Mouse (Mus musculus) stomach, embryonic 14.5 days (tissue): Measurements from ENCODE around the gene Best1. TPM values are rescaled to one million over a fixed set of nuclear protein-coding genes. Genes with fewer than 3 reads are reported as not detected.
A peak's percentile ranks its signal among the peaks of the same experiment; 100 is the strongest.

ENCODE experiments used
- ATAC-seq: fragments of 200-750 bp; cut with Nextera tagmentation; 2 replicates; pipeline ENCODE4 v1.8.0; 2017; ENCODE audit warnings: low read depth, moderate TSS enrichment; ENCODE audit not compliant: insufficient number of reproducible peaks, insufficient read depth, low FRiP score
- H3K27ac ChIP-seq: fragments of 300-500 bp; sonication (generic); 2 replicates; pipeline ENCODE4 v1.5.1; 2014; ENCODE audit warnings: mild to moderate bottlenecking, low read length, moderate library complexity, mixed read lengths
- H3K27me3 ChIP-seq: fragments of 300-500 bp; sonication (generic); 2 replicates; pipeline ENCODE4 v1.6.1; 2014; ENCODE audit warnings: low read length, control low read depth, mixed read lengths; ENCODE audit not compliant: control insufficient read depth, insufficient read depth
- H3K36me3 ChIP-seq: fragments of 300-500 bp; sonication (generic); 2 replicates; pipeline ENCODE4 v1.6.1; 2014; ENCODE audit warnings: mild to moderate bottlenecking, control low read depth, low read length, moderate library complexity, mixed read lengths; ENCODE audit not compliant: control insufficient read depth, insufficient read depth
- H3K4me1 ChIP-seq: fragments of 300-500 bp; sonication (generic); 2 replicates; pipeline ENCODE4 v1.6.1; 2014; ENCODE audit warnings: low read length, control low read depth, mixed read lengths; ENCODE audit not compliant: control insufficient read depth, insufficient read depth
- H3K4me2 ChIP-seq: fragments of 300-500 bp; sonication (generic); replicated peaks from 2 replicates; pipeline ENCODE4 v1.6.1; 2014; ENCODE audit warnings: low read depth, low read length, control low read depth
- H3K4me3 ChIP-seq: fragments of 300-500 bp; sonication (generic); 2 replicates; pipeline ENCODE4 v1.5.1; 2014; ENCODE audit warnings: low read depth, low read length, control low read depth
- H3K9ac ChIP-seq: fragments of 300-500 bp; sonication (generic); replicated peaks from 2 replicates; pipeline ENCODE4 v1.6.1; 2014; ENCODE audit warnings: low read depth, mild to moderate bottlenecking, control low read depth, low read length, moderate library complexity, mixed read lengths
- H3K9me3 ChIP-seq: fragments of 300-500 bp; sonication (generic); 2 replicates; pipeline ENCODE4 v1.6.1; 2016; ENCODE audit warnings: low read depth, low read length, control low read depth; ENCODE audit not compliant: control insufficient read depth
- WGBS: fragments of 180-500 bp; shearing (Covaris S2); extraction: QIAGEN DNeasy Blood & Tissue Kit; methylation state at CpG from one replicate; pipeline ENCODE4 v1.1.7; 2014; 5-methylcytosine and 5-hydroxymethylcytosine counted together
- polyA plus RNA-seq: library from polyadenylated mRNA; unstranded; fragments of >200 nt; fragmentation: Nextera tagmentation; extraction: Ambion mirVana; gene quantifications from 2 replicates; pipeline ENCODE4 v1.2.1, GENCODE M21; 2014

Gene Best1
- polyA plus RNA-seq = 0.35 and 0.72 TPM in 2 replicates

- Histone ChIP-seq H3K27ac (no peak within 1 kb of the TSS), H3K4me3 (no peak within 1 kb of the TSS), H3K4me2 (no peak within 1 kb of the TSS), H3K36me3 (no peaks in the 10 kb centered on the region), H3K9ac (no peak within 1 kb of the TSS), H3K9me3 (no peaks in the 10 kb centered on the region), H3K4me1 (no peaks in the 10 kb centered on the region), H3K27me3 (no peaks in the 10 kb centered on the region)
- 81% methylated on average over 7 of the region's 7 CpGs for WGBS
- ATAC-seq = no peak
Observed at GRCm38 (mm10) chr19:10001206-10001969, at the start of gene Best1, which contains the start of gene Rab3il1. Gene Best1, minus strand, starts transcription at chr19:10001633. Gene Rab3il1, plus strand, starts transcription at chr19:10001669.

GRCm38 (mm10) chr19:10050438-10050837, 49.0 kb upstream of the Best1 start:
- no peak overlapping the region for H3K9ac ChIP-seq
- H3K4me2 ChIP-seq = no peak overlapping the region
- H3K4me3 ChIP-seq = no peak overlapping the region
- 52% methylated on average over 2 of the region's 2 CpGs for WGBS
- H3K36me3 ChIP-seq = peaks cover under 1% of the 10 kb centered on the region; the same call in 1 of the 2 replicates
- no peaks in the 10 kb centered on the region for H3K9me3 ChIP-seq
- no peaks in the 10 kb centered on the region for H3K27me3 ChIP-seq
- H3K4me1 ChIP-seq = no peaks in the 10 kb centered on the region
- no peak for ATAC-seq
- no peak overlapping the region for H3K27ac ChIP-seq

- no peaks in the 10 kb centered on the region for H3K27me3 ChIP-seq
- no peaks in the 10 kb centered on the region for H3K36me3 ChIP-seq
- no peak overlapping the region for H3K4me2 ChIP-seq
- no peak overlapping the region for H3K4me3 ChIP-seq
- no peak overlapping the region for H3K9ac ChIP-seq
- no peaks in the 10 kb centered on the region for H3K4me1 ChIP-seq
- no peak for ATAC-seq
- no peaks in the 10 kb centered on the region for H3K9me3 ChIP-seq
- H3K27ac ChIP-seq = no peak overlapping the region
Observed at GRCm38 (mm10) chr19:10049533-10049932, 48.1 kb upstream of the Best1 start.

GRCm38 (mm10) chr19:10046983-10047382, 45.5 kb upstream of the Best1 start:
- H3K4me3 ChIP-seq = no peak overlapping the region
- 40% methylated on average over 3 of the region's 3 CpGs for WGBS
- no peak overlapping the region for H3K27ac ChIP-seq
- no peaks in the 10 kb centered on the region for H3K27me3 ChIP-seq
- peaks cover 8% of the 10 kb centered on the region; the same call in 1 of the 2 replicates for H3K4me1 ChIP-seq
- ATAC-seq = no peak
- H3K4me2 ChIP-seq = no peak overlapping the region
- no peaks in the 10 kb centered on the region for H3K9me3 ChIP-seq
- no peak overlapping the region for H3K9ac ChIP-seq
- no peaks in the 10 kb centered on the region for H3K36me3 ChIP-seq

GRCm38 (mm10) chr19:10046346-10046745, 44.9 kb upstream of the Best1 start:
- no peaks in the 10 kb centered on the region for H3K36me3 ChIP-seq
- no peak overlapping the region for H3K4me3 ChIP-seq
- 65% methylated on average over 4 of the region's 4 CpGs for WGBS
- H3K4me1 ChIP-seq = peaks cover 8% of the 10 kb centered on the region; the same call in 1 of the 2 replicates
- H3K4me2 ChIP-seq = no peak overlapping the region
- H3K27me3 ChIP-seq = no peaks in the 10 kb centered on the region
- H3K9ac ChIP-seq = no peak overlapping the region
- H3K9me3 ChIP-seq = no peaks in the 10 kb centered on the region
- no peak overlapping the region for H3K27ac ChIP-seq
- ATAC-seq = no peak

- no peaks in the 10 kb centered on the region for H3K36me3 ChIP-seq
- WGBS = 81% methylated on average over 2 of the region's 2 CpGs
- no peak for ATAC-seq
- H3K9ac ChIP-seq = no peak overlapping the region
- H3K27ac ChIP-seq = no peak overlapping the region
- peaks cover 12% of the 10 kb centered on the region; the same call in 1 of the 2 replicates for H3K4me1 ChIP-seq
- H3K4me3 ChIP-seq = no peak overlapping the region
- no peaks in the 10 kb centered on the region for H3K9me3 ChIP-seq
- no peaks in the 10 kb centered on the region for H3K27me3 ChIP-seq
- no peak overlapping the region for H3K4me2 ChIP-seq
Observed at GRCm38 (mm10) chr19:10045707-10046106, 44.3 kb upstream of the Best1 start.

- Histone ChIP-seq H3K36me3 (no peaks in the 10 kb centered on the region), H3K4me3 (no peak overlapping the region), H3K4me2 (no peak overlapping the region), H3K4me1 (peaks cover 25% of the 10 kb centered on the region), H3K9ac (no peak overlapping the region), H3K27ac (no peak overlapping the region), H3K27me3 (no peaks in the 10 kb centered on the region), H3K9me3 (no peaks in the 10 kb centered on the region)
- no peak for ATAC-seq
Observed at GRCm38 (mm10) chr19:10043643-10044042, 42.2 kb upstream of the Best1 start.

- Histone ChIP-seq H3K9ac (no peak overlapping the region), H3K27me3 (no peaks in the 10 kb centered on the region), H3K4me3 (no peak overlapping the region), H3K4me2 (peak overlapping the region; percentile 96), H3K9me3 (no peaks in the 10 kb centered on the region), H3K36me3 (no peaks in the 10 kb centered on the region), H3K27ac (no peak overlapping the region), H3K4me1 (peaks cover 28% of the 10 kb centered on the region)
- no peak for ATAC-seq
- 88% methylated on average over 4 of the region's 4 CpGs for WGBS
Observed at GRCm38 (mm10) chr19:10042816-10043215, 41.4 kb upstream of the Best1 start.
